Mouse (Mus musculus) stomach, embryonic 15.5 days (tissue): Measurements from ENCODE around the gene Tox3. TPM values are rescaled to one million over a fixed set of nuclear protein-coding genes. Genes with fewer than 3 reads are reported as not detected.

ENCODE experiments used
- ATAC-seq: fragments of 200-750 bp; cut with Nextera tagmentation; 2 replicates; pipeline ENCODE4 v1.8.0; 2017; ENCODE audit warnings: low read depth, moderate number of reproducible peaks, moderate TSS enrichment; ENCODE audit not compliant: insufficient read depth, low FRiP score
- H3K27ac ChIP-seq: fragments of 300-500 bp; sonication (generic); 2 replicates; pipeline ENCODE4 v1.5.1; 2015; ENCODE audit warnings: mild to moderate bottlenecking, inconsistent platforms
- H3K27me3 ChIP-seq: fragments of 300-500 bp; sonication (generic); replicated peaks from 2 replicates; pipeline ENCODE4 v1.6.1; 2015; ENCODE audit warnings: inconsistent platforms
- H3K36me3 ChIP-seq: fragments of 300-500 bp; sonication (generic); 2 replicates; pipeline ENCODE4 v1.6.1; 2015; ENCODE audit warnings: inconsistent platforms
- H3K4me1 ChIP-seq: fragments of 300-500 bp; sonication (generic); 2 replicates; pipeline ENCODE4 v1.6.1; 2015; ENCODE audit warnings: inconsistent platforms
- H3K4me2 ChIP-seq: fragments of 300-500 bp; sonication (generic); 2 replicates; pipeline ENCODE4 v1.6.1; 2015; ENCODE audit warnings: mild to moderate bottlenecking, inconsistent platforms
- H3K4me3 ChIP-seq: fragments of 300-500 bp; sonication (generic); replicated peaks from 2 replicates; pipeline ENCODE4 v1.5.1; 2015; ENCODE audit warnings: inconsistent platforms
- H3K9ac ChIP-seq: fragments of 300-500 bp; sonication (generic); 2 replicates; pipeline ENCODE4 v1.6.1; 2015; ENCODE audit warnings: inconsistent platforms
- H3K9me3 ChIP-seq: fragments of 300-500 bp; sonication (generic); 2 replicates; pipeline ENCODE4 v1.6.1; 2016; ENCODE audit warnings: inconsistent platforms
- WGBS: fragments of 180-500 bp; shearing (Covaris S2); methylation state at CpG from one replicate; pipeline ENCODE4 v1.1.7; 2015; 5-methylcytosine and 5-hydroxymethylcytosine counted together
- polyA plus RNA-seq: library from polyadenylated mRNA; unstranded; fragments of >200 nt; fragmentation: Nextera tagmentation; extraction: Ambion mirVana; gene quantifications from 2 replicates; pipeline ENCODE4 v1.2.1, GENCODE M21; 2015

The Tox3 gene
- polyA plus RNA-seq, 1 experiment from 2014 or later, result 11.3 TPM

DNA sequence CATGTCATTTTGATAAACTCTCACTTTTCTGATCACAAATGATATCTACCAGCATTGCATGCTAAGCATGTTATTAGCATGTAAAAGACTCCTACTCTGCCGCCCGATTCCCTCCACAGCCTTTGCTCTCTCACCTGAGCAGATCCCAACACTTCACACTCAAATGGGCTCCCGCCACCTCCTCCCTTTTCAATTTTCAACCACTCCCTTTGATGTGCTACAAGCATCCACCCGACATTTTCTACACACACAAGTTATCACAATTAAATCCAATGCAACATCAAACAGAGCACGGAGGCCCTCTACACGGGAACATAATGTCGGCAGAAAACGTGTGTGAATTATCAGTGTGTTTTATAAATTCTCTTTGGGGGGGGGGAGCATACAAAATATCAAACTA is 81.9 kb downstream of the Tox3 start:
- ATAC-seq, result no peak
- no peak overlapping the region for H3K27ac ChIP-seq
- 79% methylated on average over 8 of the region's 8 CpGs for WGBS
- H3K9ac ChIP-seq, result no peak overlapping the region
- no peaks in the 10 kb centered on the region for H3K4me1 ChIP-seq
- no peak overlapping the region for H3K4me3 ChIP-seq
- no peaks in the 10 kb centered on the region for H3K9me3 ChIP-seq
- H3K36me3 ChIP-seq, result no peaks in the 10 kb centered on the region
- no peaks in the 10 kb centered on the region for H3K27me3 ChIP-seq
- no peak overlapping the region for H3K4me2 ChIP-seq

- 0 out of 2 replicates have a peak overlapping the region, but pooled peaks have one; percentile 5 for H3K27ac ChIP-seq
- H3K27me3 ChIP-seq, result no peaks in the 10 kb centered on the region
- ATAC-seq, result no peak
- H3K9me3 ChIP-seq, result no peaks in the 10 kb centered on the region
- WGBS, result 56% methylated on average over 11 of the region's 11 CpGs
- H3K9ac ChIP-seq, result no peak overlapping the region
- no peaks in the 10 kb centered on the region for H3K4me1 ChIP-seq
- H3K36me3 ChIP-seq, result no peaks in the 10 kb centered on the region
- H3K4me3 ChIP-seq, result no peak overlapping the region
- no peak overlapping the region for H3K4me2 ChIP-seq
Measured at GRCm38 (mm10) chr8:90254158-90254867, 93.8 kb downstream of the Tox3 start.

DNA sequence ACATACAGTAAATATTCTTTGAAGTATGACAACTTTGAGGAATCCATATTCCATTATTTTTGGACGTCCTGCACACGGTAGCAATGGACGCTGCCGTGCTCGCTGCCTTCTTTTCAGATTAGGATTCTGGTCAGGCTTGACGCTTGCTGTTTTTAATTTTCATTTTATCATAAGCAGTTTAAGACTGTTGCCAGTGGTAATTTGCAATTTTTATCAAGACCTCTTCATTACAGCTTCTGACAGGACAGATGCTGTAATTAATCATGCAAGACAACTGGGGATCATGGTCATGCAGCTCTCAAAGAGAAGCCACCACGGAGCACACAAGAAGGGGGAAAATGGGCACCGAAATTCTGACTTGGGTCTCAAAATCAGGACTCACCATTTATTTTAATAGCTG is 101.8 kb downstream of the Tox3 start:
- ATAC-seq, result no peak
- no peak overlapping the region for H3K27ac ChIP-seq
- H3K36me3 ChIP-seq, result 0 out of 2 replicates have a peak, but pooled peaks cover 4% of the 10 kb centered on the region
- H3K4me1 ChIP-seq, result no peaks in the 10 kb centered on the region
- H3K9me3 ChIP-seq, result no peaks in the 10 kb centered on the region
- no peak overlapping the region for H3K4me3 ChIP-seq
- no peak overlapping the region for H3K9ac ChIP-seq
- 88% methylated on average over 8 of the region's 8 CpGs for WGBS
- H3K27me3 ChIP-seq, result no peaks in the 10 kb centered on the region
- no peak overlapping the region for H3K4me2 ChIP-seq

- no peaks in the 10 kb centered on the region for H3K27me3 ChIP-seq
- H3K27ac ChIP-seq, result no peak overlapping the region
- H3K36me3 ChIP-seq, result 0 out of 2 replicates have a peak, but pooled peaks cover 4% of the 10 kb centered on the region
- no peak overlapping the region for H3K4me3 ChIP-seq
- no peak overlapping the region for H3K4me2 ChIP-seq
- H3K9ac ChIP-seq, result no peak overlapping the region
- no peaks in the 10 kb centered on the region for H3K4me1 ChIP-seq
- ATAC-seq, result no peak
- WGBS, result 83% methylated on average over 3 of the region's 3 CpGs
- H3K9me3 ChIP-seq, result no peaks in the 10 kb centered on the region
Measured at GRCm38 (mm10) chr8:90245828-90246227, 102.3 kb downstream of the Tox3 start.

DNA sequence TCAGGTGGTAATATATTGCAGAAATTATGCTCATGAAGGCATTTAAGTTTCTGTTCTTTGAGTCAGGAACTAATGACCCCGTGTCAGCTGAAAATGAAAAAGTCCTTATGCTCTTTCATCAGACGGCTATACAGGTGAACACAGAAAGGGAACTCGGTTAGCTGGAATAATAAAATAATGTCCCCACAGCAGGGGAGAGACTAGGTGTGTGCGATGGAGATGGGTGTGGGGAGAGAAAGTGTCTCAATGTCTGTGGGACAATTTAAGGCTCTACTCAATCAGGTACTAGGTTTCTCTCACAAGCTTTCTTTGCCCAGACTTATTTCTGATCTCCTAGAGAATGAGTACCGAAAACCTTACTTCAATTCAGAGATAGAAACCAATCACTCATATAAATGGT is 103.0 kb downstream of the Tox3 start:
- no peak overlapping the region for H3K27ac ChIP-seq
- H3K36me3 ChIP-seq, result 0 out of 2 replicates have a peak, but pooled peaks cover 4% of the 10 kb centered on the region
- H3K27me3 ChIP-seq, result no peaks in the 10 kb centered on the region
- H3K4me1 ChIP-seq, result no peaks in the 10 kb centered on the region
- H3K9me3 ChIP-seq, result no peaks in the 10 kb centered on the region
- H3K9ac ChIP-seq, result no peak overlapping the region
- H3K4me3 ChIP-seq, result no peak overlapping the region
- 74% methylated on average over 5 of the region's 5 CpGs for WGBS
- no peak overlapping the region for H3K4me2 ChIP-seq
- ATAC-seq, result no peak

DNA sequence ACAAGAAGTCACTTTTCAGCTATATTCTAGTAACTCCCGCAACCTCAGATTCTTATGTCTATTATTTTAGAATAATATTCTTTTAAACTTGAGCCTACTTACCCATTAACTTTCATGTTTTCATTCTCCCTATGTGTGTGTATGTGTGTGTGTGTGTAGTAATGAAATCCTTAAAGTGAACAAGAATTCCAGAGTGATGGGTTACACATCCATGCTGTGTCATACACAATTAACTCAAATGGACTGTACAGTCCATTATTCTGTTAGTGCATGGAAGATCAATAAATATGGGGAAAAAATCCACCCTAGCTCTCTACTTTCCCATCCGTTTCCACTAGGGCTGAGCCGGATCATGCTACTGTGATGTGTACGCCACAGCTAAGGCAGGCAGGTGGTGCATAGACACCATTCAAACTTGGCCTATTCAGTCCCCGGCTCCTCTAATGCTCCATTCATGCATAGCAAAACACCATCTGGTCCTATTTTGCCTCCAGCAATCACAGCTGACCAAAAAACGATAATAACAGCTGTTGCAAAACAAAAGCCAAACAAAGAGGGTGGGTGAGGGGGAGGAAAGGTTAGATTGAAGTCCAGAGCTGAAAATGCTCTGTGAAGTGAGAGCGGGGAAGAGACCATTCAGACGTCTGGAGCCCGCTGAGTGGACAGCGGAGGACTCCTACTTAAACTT is 103.5 kb downstream of the Tox3 start:
- no peaks in the 10 kb centered on the region for H3K27me3 ChIP-seq
- no peak overlapping the region for H3K4me3 ChIP-seq
- H3K27ac ChIP-seq, result no peak overlapping the region
- H3K9me3 ChIP-seq, result no peaks in the 10 kb centered on the region
- H3K4me1 ChIP-seq, result no peaks in the 10 kb centered on the region
- H3K36me3 ChIP-seq, result 0 out of 2 replicates have a peak, but pooled peaks cover 4% of the 10 kb centered on the region
- WGBS, result 71% methylated on average over 10 of the region's 10 CpGs
- no peak for ATAC-seq
- H3K4me2 ChIP-seq, result no peak overlapping the region
- H3K9ac ChIP-seq, result no peak overlapping the region

DNA sequence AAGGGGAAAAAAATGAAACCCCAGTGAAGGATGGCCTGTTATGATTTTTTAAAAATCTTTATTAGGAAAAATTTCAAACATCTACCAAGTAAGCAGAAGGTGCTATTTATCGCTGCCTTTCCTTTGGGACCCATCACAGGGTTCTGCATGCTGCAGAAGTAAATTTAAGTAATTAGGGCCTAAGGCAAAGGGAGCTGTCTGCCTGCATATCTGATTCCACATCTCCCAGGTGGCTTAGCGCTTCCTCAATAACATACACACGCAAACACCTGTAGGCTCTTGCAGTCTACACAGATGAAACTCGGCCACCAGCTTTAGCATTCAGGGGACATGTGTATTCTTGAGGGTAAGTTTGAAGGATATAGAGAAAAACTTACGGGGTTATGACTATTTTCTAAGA is 104.2 kb downstream of the Tox3 start:
- no peaks in the 10 kb centered on the region for H3K4me1 ChIP-seq
- 92% methylated on average over 5 of the region's 5 CpGs for WGBS
- H3K27me3 ChIP-seq, result no peaks in the 10 kb centered on the region
- no peak overlapping the region for H3K4me2 ChIP-seq
- ATAC-seq, result no peak
- no peak overlapping the region for H3K4me3 ChIP-seq
- no peaks in the 10 kb centered on the region for H3K9me3 ChIP-seq
- 0 out of 2 replicates have a peak, but pooled peaks cover 4% of the 10 kb centered on the region for H3K36me3 ChIP-seq
- H3K9ac ChIP-seq, result no peak overlapping the region
- H3K27ac ChIP-seq, result no peak overlapping the region

- 83% methylated on average over 2 of the region's 2 CpGs for WGBS
Measured at GRCm38 (mm10) chr8:90242351-90242750, 105.8 kb downstream of the Tox3 start.

DNA sequence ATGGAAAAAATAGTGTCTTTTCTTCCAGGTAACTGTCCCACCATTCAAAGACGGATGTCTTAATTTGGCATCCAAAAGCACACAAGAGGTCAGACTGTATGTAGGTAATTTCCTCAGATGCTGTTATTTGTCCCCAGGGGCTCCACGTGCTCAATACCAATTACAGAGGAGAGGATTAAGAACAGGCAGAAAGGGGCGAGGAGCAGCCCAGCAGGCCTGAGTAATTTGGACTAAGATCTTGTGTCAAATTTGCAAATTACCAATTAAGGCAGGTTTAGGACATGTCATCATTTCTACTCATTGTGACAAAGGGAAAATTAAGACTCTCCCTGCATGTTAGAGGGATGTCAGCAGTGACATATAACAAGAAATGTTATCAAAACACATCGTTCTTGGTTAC is 106.7 kb downstream of the Tox3 start:
- Histone ChIP-seq H3K27ac (no peak overlapping the region), H3K4me1 (no peaks in the 10 kb centered on the region), H3K9ac (no peak overlapping the region), H3K27me3 (no peaks in the 10 kb centered on the region), H3K36me3 (no peaks in the 10 kb centered on the region), H3K4me3 (no peak overlapping the region), H3K4me2 (no peak overlapping the region), H3K9me3 (no peaks in the 10 kb centered on the region)
- 78% methylated on average over 4 of the region's 4 CpGs for WGBS
- no peak for ATAC-seq

More at GRCm38 (mm10) chr8:90242351-90242750, 105.8 kb downstream of the Tox3 start:
- Histone ChIP-seq H3K4me2 (no peak overlapping the region), H3K9ac (no peak overlapping the region), H3K27me3 (no peaks in the 10 kb centered on the region), H3K27ac (no peak overlapping the region), H3K4me1 (no peaks in the 10 kb centered on the region), H3K9me3 (no peaks in the 10 kb centered on the region), H3K36me3 (no peaks in the 10 kb centered on the region), H3K4me3 (no peak overlapping the region)
- no peak for ATAC-seq

GRCm38 (mm10) chr8:90232501-90232900 is 115.6 kb downstream of the Tox3 start:
- no peaks in the 10 kb centered on the region for H3K9me3 ChIP-seq
- H3K27ac ChIP-seq, result no peak overlapping the region
- H3K36me3 ChIP-seq, result no peaks in the 10 kb centered on the region
- H3K9ac ChIP-seq, result no peak overlapping the region
- H3K4me2 ChIP-seq, result no peak overlapping the region
- no peaks in the 10 kb centered on the region for H3K27me3 ChIP-seq
- ATAC-seq, result no peak
- H3K4me1 ChIP-seq, result no peaks in the 10 kb centered on the region
- no peak overlapping the region for H3K4me3 ChIP-seq
- 59% methylated on average over 8 of the region's 8 CpGs for WGBS

- ATAC-seq, result no peak
- H3K9me3 ChIP-seq, result no peaks in the 10 kb centered on the region
- 72% methylated on average over 1 of the region's 1 CpGs for WGBS
Measured at GRCm38 (mm10) chr8:90224172-90224571, 124.0 kb downstream of the Tox3 start.

More at GRCm38 (mm10) chr8:90224172-90224571, 124.0 kb downstream of the Tox3 start:
- Histone ChIP-seq H3K4me1 (no peaks in the 10 kb centered on the region), H3K27me3 (no peaks in the 10 kb centered on the region), H3K4me2 (no peak overlapping the region), H3K27ac (no peak overlapping the region), H3K4me3 (no peak overlapping the region), H3K36me3 (no peaks in the 10 kb centered on the region), H3K9ac (no peak overlapping the region)
